Mouse (Mus musculus) gastrocnemius, postnatal 4 days (tissue): Measurements from ENCODE around the gene Ankrd52. TPM values are rescaled to one million over a fixed set of nuclear protein-coding genes. Genes with fewer than 3 reads are reported as not detected.

Experiments
- DNase-seq, 2 experiments: peaks; one replicate each; pipeline ENCODE4 v3.0.0; 2021 to 2022; ENCODE audit warnings: low spot score in 2 of 2, mixed read lengths in 2 of 2
- microRNA-seq: library from miRNA; unstranded; fragments of <30 nt; microRNA quantifications from one replicate; pipeline ENCODE4 v1.2.0, GENCODE M21; 2021
- total RNA-seq, 2 experiments: library from RNA; stranded (reverse); gene quantifications; 2 replicates each; pipeline ENCODE4 v1.2.3; 2021

Gene Ankrd52
- total RNA-seq, 2 experiments from 2014 or later, result 45.3 to 48.3 TPM

GRCm38 (mm10) chr10:128435873-128436272 lies 59.0 kb downstream of the Ankrd52 start:
- DNase-seq, result no peak

- DNase-seq, result no peak
Observed at GRCm38 (mm10) chr10:128436376-128436775, 59.5 kb downstream of the Ankrd52 start.

- DNase-seq, result no peak
Observed at GRCm38 (mm10) chr10:128438675-128439279, 61.9 kb downstream of the Ankrd52 start.

- DNase-seq, result no peak
Observed at GRCm38 (mm10) chr10:128440407-128440806, 63.5 kb downstream of the Ankrd52 start.

GRCm38 (mm10) chr10:128441324-128442119 lies 64.6 kb downstream of the Ankrd52 start:
- no peak for DNase-seq

- DNase-seq, result no peak
Observed at GRCm38 (mm10) chr10:128442718-128443117, 65.8 kb downstream of the Ankrd52 start.

- DNase-seq, result no peak
Observed at GRCm38 (mm10) chr10:128444354-128444753, 67.4 kb downstream of the Ankrd52 start.

- DNase-seq, result no peak
Observed at GRCm38 (mm10) chr10:128445407-128445806, 68.5 kb downstream of the Ankrd52 start.

- no peak for DNase-seq
Observed at GRCm38 (mm10) chr10:128451014-128451413, 74.1 kb downstream of the Ankrd52 start.

- DNase-seq, result no peak
Observed at GRCm38 (mm10) chr10:128454471-128454870, 77.6 kb downstream of the Ankrd52 start.

- DNase-seq, result peak; percentile 55 to 74
Observed at GRCm38 (mm10) chr10:128455280-128455679, 78.4 kb downstream of the Ankrd52 start.

GRCm38 (mm10) chr10:128457676-128458075 lies 80.8 kb downstream of the Ankrd52 start:
- DNase-seq, result no peak

Small RNAs within 50 kb of the gene (microRNA-seq; reads per million reads assigned to microRNA genes)
- not detected for gene Gm25361
- gene Gm26308, result not detected
- gene Mir6914, result not detected
- gene Mir6915, result 0.85 reads per million
- not detected for gene Mir8105

Other genes starting within 250 kb of the Ankrd52 start
- 10 to 100 TPM; 83.8 to 85.3 TPM for gene Rbms2, start 196.8 kb upstream of the Ankrd52 start, total RNA-seq
- gene Gls2, start 182.7 kb upstream of the Ankrd52 start, total RNA-seq, result 1 to 10 TPM; 1.5 to 2.1 TPM
- 10 to 100 TPM; 33.2 to 34.9 TPM for gene Spryd4, start 165.3 kb upstream of the Ankrd52 start, total RNA-seq
- not detected for gene Mip, start 151.3 kb upstream of the Ankrd52 start, total RNA-seq
- gene Timeless, start 145.1 kb upstream of the Ankrd52 start, total RNA-seq, result 10 to 100 TPM; 12.7 to 14.7 TPM
- gene Apon, start 123.0 kb upstream of the Ankrd52 start, total RNA-seq, result under 1 TPM; 0.32 to 0.70 TPM
- gene Apof, start 108.4 kb upstream of the Ankrd52 start, total RNA-seq, result 1 to 10 TPM in 1 of 2 experiments, not detected in 1; 1.6 TPM
- gene Stat2, start 106.6 kb upstream of the Ankrd52 start, total RNA-seq, result 10 to 100 TPM in 1 of 2 experiments, 1 to 10 TPM in 1; 9.3 to 10.2 TPM
- gene Il23a, start 78.4 kb upstream of the Ankrd52 start, total RNA-seq, result not detected
- 10 to 100 TPM; 17.2 to 19.5 TPM for gene Pan2, start 73.8 kb upstream of the Ankrd52 start, total RNA-seq
- gene Cnpy2, start 54.7 kb upstream of the Ankrd52 start, total RNA-seq, result 100 to 1,000 TPM in 1 of 2 experiments, 10 to 100 TPM in 1; 94.1 to 100 TPM
- 100 to 1,000 TPM; 403 to 430 TPM for gene Cs, start 39.4 kb upstream of the Ankrd52 start, total RNA-seq
- gene Coq10a, start 8.1 kb upstream of the Ankrd52 start, total RNA-seq, result 100 to 1,000 TPM; 115 to 133 TPM
- gene Slc39a5, start 24.1 kb downstream of the Ankrd52 start, total RNA-seq, result under 1 TPM in 1 of 2 experiments, not detected in 1; 0.23 TPM
- 10 to 100 TPM; 48.0 to 50.7 TPM for gene Nabp2, start 34.4 kb downstream of the Ankrd52 start, total RNA-seq
- gene Rnf41, start 34.5 kb downstream of the Ankrd52 start, total RNA-seq, result 10 to 100 TPM; 21.9 to 24.0 TPM
- 10 to 100 TPM; 90.8 to 91.2 TPM for gene Smarcc2, start 82.1 kb downstream of the Ankrd52 start, total RNA-seq
- gene Myl6, start 117.0 kb downstream of the Ankrd52 start, total RNA-seq, result 100 to 1,000 TPM; 485 to 542 TPM
- gene Myl6b, start 121.6 kb downstream of the Ankrd52 start, total RNA-seq, result 100 to 1,000 TPM; 119 to 139 TPM
- gene Esyt1, start 148.8 kb downstream of the Ankrd52 start, total RNA-seq, result 10 to 100 TPM; 49.6 to 50.5 TPM
- gene Zc3h10, start 170.7 kb downstream of the Ankrd52 start, total RNA-seq, result 1 to 10 TPM; 6.7 to 9.9 TPM
- 1,000 to 10,000 TPM; 2,741 to 3,076 TPM for gene Rpl41, start 172.2 kb downstream of the Ankrd52 start, total RNA-seq
- 10 to 100 TPM; 84.8 to 91.4 TPM for gene Pa2g4, start 188.9 kb downstream of the Ankrd52 start, total RNA-seq
- gene Erbb3, start 212.5 kb downstream of the Ankrd52 start, total RNA-seq, result 10 to 100 TPM; 18.0 to 19.0 TPM
- gene Rps26, start 249.6 kb downstream of the Ankrd52 start, total RNA-seq, result 100 to 1,000 TPM; 757 to 856 TPM